Mouse (Mus musculus): ENCODE data around the gene Hist1h3b.

- TF ChIP-seq CTCF (IDR thresholded peaks at IDR 0.05; ENCODE audit: borderline replicate concordance, insufficient read depth, low read depth, low read length) (no peak), POLR2A (IDR thresholded peaks at IDR 0.05; ENCODE audit: borderline replicate concordance, insufficient read depth, low read length) (no peak)
Measured at GRCm38 (mm10) chr13:23759251-23759771, 7.2 kb downstream of the Hist1h3b start.
